In the genomic region with DNA sequence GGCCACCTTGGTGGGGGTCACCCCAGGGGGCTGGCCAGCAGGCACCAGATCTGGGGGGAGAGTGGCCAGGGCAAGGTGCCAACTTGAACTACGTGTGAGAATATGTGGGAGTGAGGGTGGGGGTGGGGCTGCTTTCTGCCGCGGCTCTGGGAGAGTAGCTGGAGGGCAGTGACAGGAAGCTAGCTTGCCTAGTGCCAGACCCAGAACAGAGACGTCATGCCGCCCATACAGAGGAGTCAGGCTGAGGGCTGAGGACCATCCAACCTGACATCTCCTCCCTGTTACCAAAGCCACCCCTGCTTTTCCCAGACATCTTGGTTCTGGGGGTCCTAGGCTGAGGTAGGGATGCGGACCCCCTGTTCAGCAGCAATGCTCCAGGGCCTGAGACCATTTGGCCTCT, we compare ENCODE assay signal across 20 mouse cellular contexts. TPM values are rescaled to one million over a fixed set of nuclear protein-coding genes. Genes with fewer than 3 reads are reported as not detected.
DNase-seq lines count a peak whose midpoint lies in the region; ATAC-seq lines count a peak whose summit lies in the region.
"Had no signal": no experiment of that assay in that cellular context is flagged by ENCODE, and none has a peak within 500 bp of the region (broad histone marks: within the 10 kb centered on the region; RNA-seq: fewer than 3 reads in every experiment).

No protein-coding gene starts in this region.

- no peak overlapping the region for H3K4me2 ChIP-seq in hindbrain, embryonic 13.5 days
- H3K4me2 ChIP-seq in hindbrain, embryonic 16.5 days (ENCODE audit: low read length): no peak overlapping the region
- no peak overlapping the region for H3K4me2 ChIP-seq in lung, embryonic 15.5 days
- no peak overlapping the region for H3K4me2 ChIP-seq in embryonic facial prominence, embryonic 13.5 days
- H3K4me2 ChIP-seq: embryonic facial prominence, embryonic 12.5 days; limb, embryonic 12.5 days; liver, embryonic 15.5 days; midbrain, embryonic 13.5 days; neural tube, embryonic 12.5 days had no signal

- H3K9ac ChIP-seq in hindbrain, embryonic 13.5 days: 0 out of 2 replicates have a peak overlapping the region, but pooled peaks have one; percentile 5
- H3K9ac ChIP-seq in hindbrain, embryonic 16.5 days (ENCODE audit: low read depth, low read length): no peak overlapping the region
- H3K9ac ChIP-seq in lung, embryonic 15.5 days: no peak overlapping the region
- H3K9ac ChIP-seq in embryonic facial prominence, embryonic 13.5 days: peak overlapping the region; percentile 36; the same call in 1 of the 2 replicates
- H3K9ac ChIP-seq: embryonic facial prominence, embryonic 12.5 days; limb, embryonic 12.5 days; liver, embryonic 15.5 days; midbrain, embryonic 13.5 days; neural tube, embryonic 12.5 days had no signal

- H3K4me3 ChIP-seq in hindbrain, embryonic 13.5 days: no peak overlapping the region
- no peak overlapping the region for H3K4me3 ChIP-seq in hindbrain, embryonic 16.5 days (ENCODE audit: low read length)
- H3K4me3 ChIP-seq in lung, embryonic 15.5 days: no peak overlapping the region
- H3K4me3 ChIP-seq in embryonic facial prominence, embryonic 13.5 days: no peak overlapping the region
- H3K4me3 ChIP-seq: embryonic facial prominence, embryonic 12.5 days; limb, embryonic 12.5 days; liver, embryonic 15.5 days; midbrain, embryonic 13.5 days; neural tube, embryonic 12.5 days had no signal

- H3K9me3 ChIP-seq in hindbrain, embryonic 13.5 days: no peaks in the 10 kb centered on the region
- no peaks in the 10 kb centered on the region for H3K9me3 ChIP-seq in hindbrain, embryonic 16.5 days (ENCODE audit: control insufficient read depth, low read length)
- H3K9me3 ChIP-seq in lung, embryonic 15.5 days: no peaks in the 10 kb centered on the region
- H3K9me3 ChIP-seq in embryonic facial prominence, embryonic 13.5 days: no peaks in the 10 kb centered on the region
- H3K9me3 ChIP-seq: embryonic facial prominence, embryonic 12.5 days; limb, embryonic 12.5 days; liver, embryonic 15.5 days; midbrain, embryonic 13.5 days; neural tube, embryonic 12.5 days had no signal

- H3K36me3 ChIP-seq in hindbrain, embryonic 13.5 days: peaks cover 31% of the 10 kb centered on the region
- peaks cover 17% of the 10 kb centered on the region for H3K36me3 ChIP-seq in hindbrain, embryonic 16.5 days (ENCODE audit: control insufficient read depth, insufficient read depth, low read length)
- H3K36me3 ChIP-seq in lung, embryonic 15.5 days: no peaks in the 10 kb centered on the region
- H3K36me3 ChIP-seq in embryonic facial prominence, embryonic 13.5 days: no peaks in the 10 kb centered on the region
- H3K36me3 ChIP-seq: embryonic facial prominence, embryonic 12.5 days; liver, embryonic 15.5 days had no signal

- 43% methylated on average over 6 of the region's 6 CpGs for WGBS in hindbrain, embryonic 13.5 days
- 31% methylated on average over 6 of the region's 6 CpGs for WGBS in hindbrain, embryonic 16.5 days
- 13% methylated on average over 6 of the region's 6 CpGs for WGBS in lung, embryonic 15.5 days
- WGBS in embryonic facial prominence, embryonic 13.5 days: 28% methylated on average over 6 of the region's 6 CpGs

- peaks cover 11% of the 10 kb centered on the region for H3K4me1 ChIP-seq in hindbrain, embryonic 13.5 days (replicated peaks)
- no peaks in the 10 kb centered on the region for H3K4me1 ChIP-seq in hindbrain, embryonic 16.5 days (ENCODE audit: control insufficient read depth, insufficient read depth, low read depth, low read length)
- peaks cover 18% of the 10 kb centered on the region for H3K4me1 ChIP-seq in lung, embryonic 15.5 days
- H3K4me1 ChIP-seq in embryonic facial prominence, embryonic 13.5 days: peaks cover 25% of the 10 kb centered on the region
- H3K4me1 ChIP-seq: liver, embryonic 15.5 days had no signal

- no peak for ATAC-seq in hindbrain, embryonic 13.5 days (ENCODE audit: low FRiP score)
- no peak for ATAC-seq in hindbrain, embryonic 16.5 days
- 0 out of 2 replicates have a peak, but pooled peaks have one; percentile 43 for ATAC-seq in lung, embryonic 15.5 days (ENCODE audit: borderline replicate concordance, extremely low read depth, low FRiP score, low TSS enrichment)
- no peak for ATAC-seq in embryonic facial prominence, embryonic 13.5 days (ENCODE audit: insufficient number of reproducible peaks, insufficient read depth, low FRiP score, low TSS enrichment, low read depth)
- no peak for ATAC-seq in inflammation-experienced regulatory T-cells, adult 6 months
- ATAC-seq: forebrain, embryonic 16.5 days; midbrain, embryonic 13.5 days; Patski had no signal

- DNase-seq in lung, postnatal 25 days (ENCODE audit: low spot score): no peak
- DNase-seq in MN1 (ENCODE audit: low spot score): peak; percentile 26
- DNase-seq: adrenal gland, adult 8-10 months; cerebellum, adult 8-10 months; gastrocnemius, postnatal 25 days; heart, postnatal 36 days; kidney, postnatal 10 days; thymus, postnatal 4 days had no signal

- peaks cover 10% of the 10 kb centered on the region; the same call in 1 of the 2 replicates for H3K27me3 ChIP-seq in hindbrain, embryonic 13.5 days
- H3K27me3 ChIP-seq in hindbrain, embryonic 16.5 days (replicated peaks; ENCODE audit: control insufficient read depth, insufficient read depth, low read length): no peaks in the 10 kb centered on the region
- no peaks in the 10 kb centered on the region for H3K27me3 ChIP-seq in lung, embryonic 15.5 days
- H3K27me3 ChIP-seq in embryonic facial prominence, embryonic 13.5 days: no peaks in the 10 kb centered on the region

- H3K27ac ChIP-seq in hindbrain, embryonic 13.5 days: no peak overlapping the region
- H3K27ac ChIP-seq in hindbrain, embryonic 16.5 days (ENCODE audit: low read depth, low read length): no peak overlapping the region
- no peak overlapping the region for H3K27ac ChIP-seq in lung, embryonic 15.5 days
- H3K27ac ChIP-seq in embryonic facial prominence, embryonic 13.5 days: no peak overlapping the region; the same call in 1 of the 2 replicates
- H3K27ac ChIP-seq: embryonic facial prominence, embryonic 12.5 days; limb, embryonic 12.5 days; liver, embryonic 15.5 days; midbrain, embryonic 13.5 days; neural tube, embryonic 12.5 days had no signal

RNA-seq across cellular contexts. Expression of gene Myrf, which starts 6.6 kb away (rescaled TPM):
- 0.44 and 0.50 TPM in 2 replicates for polyA plus RNA-seq in hindbrain, embryonic 13.5 days (2015; fragmentation: Nextera tagmentation; extraction: Ambion mirVana)
- 0.95 and 1.1 TPM in 2 replicates for polyA plus RNA-seq in hindbrain, embryonic 16.5 days (2015; fragmentation: Nextera tagmentation; extraction: Ambion mirVana)
- 5.6 and 6.5 TPM in 2 replicates for polyA plus RNA-seq in lung, embryonic 15.5 days (2015; fragmentation: Nextera tagmentation; extraction: Ambion mirVana)
- 0.91 and 1.4 TPM in 2 replicates for polyA plus RNA-seq in embryonic facial prominence, embryonic 13.5 days (2015; fragmentation: Nextera tagmentation; extraction: Ambion mirVana)
- polyA plus RNA-seq in inflammation-experienced regulatory T-cells, adult 6 months (2017; shearing (Covaris generic)): not detected

RNA-seq across cellular contexts. Expression of gene Fen1, which starts 43.2 kb away (rescaled TPM):
- polyA plus RNA-seq in hindbrain, embryonic 13.5 days (2015; fragmentation: Nextera tagmentation; extraction: Ambion mirVana): 34.4 and 34.9 TPM in 2 replicates
- polyA plus RNA-seq in hindbrain, embryonic 16.5 days (2015; fragmentation: Nextera tagmentation; extraction: Ambion mirVana): 27.6 and 29.4 TPM in 2 replicates
- polyA plus RNA-seq in lung, embryonic 15.5 days (2015; fragmentation: Nextera tagmentation; extraction: Ambion mirVana): 119 and 120 TPM in 2 replicates
- polyA plus RNA-seq in embryonic facial prominence, embryonic 13.5 days (2015; fragmentation: Nextera tagmentation; extraction: Ambion mirVana): 69.3 and 88.1 TPM in 2 replicates
- polyA plus RNA-seq in inflammation-experienced regulatory T-cells, adult 6 months (2017; shearing (Covaris generic)): 100 to 1,000 TPM in 1 of 3 experiments, 10 to 100 TPM in 2; 51.3 to 106 (median 64.4) TPM

RNA-seq across cellular contexts. Expression of gene Tmem258, which starts 43.4 kb away (rescaled TPM):
- polyA plus RNA-seq in hindbrain, embryonic 13.5 days (2015; fragmentation: Nextera tagmentation; extraction: Ambion mirVana): 386 and 403 TPM in 2 replicates
- polyA plus RNA-seq in hindbrain, embryonic 16.5 days (2015; fragmentation: Nextera tagmentation; extraction: Ambion mirVana): 281 and 311 TPM in 2 replicates
- polyA plus RNA-seq in lung, embryonic 15.5 days (2015; fragmentation: Nextera tagmentation; extraction: Ambion mirVana): 440 and 459 TPM in 2 replicates
- polyA plus RNA-seq in embryonic facial prominence, embryonic 13.5 days (2015; fragmentation: Nextera tagmentation; extraction: Ambion mirVana): 485 and 486 TPM in 2 replicates
- 100 to 1,000 TPM; 337 to 380 (median 368) TPM for polyA plus RNA-seq in inflammation-experienced regulatory T-cells, adult 6 months (2017; shearing (Covaris generic))

RNA-seq across cellular contexts. Expression of gene Dagla, which starts 57.5 kb away (rescaled TPM):
- 6.1 and 6.3 TPM in 2 replicates for polyA plus RNA-seq in hindbrain, embryonic 13.5 days (2015; fragmentation: Nextera tagmentation; extraction: Ambion mirVana)
- 11.5 and 14.3 TPM in 2 replicates for polyA plus RNA-seq in hindbrain, embryonic 16.5 days (2015; fragmentation: Nextera tagmentation; extraction: Ambion mirVana)
- polyA plus RNA-seq in lung, embryonic 15.5 days (2015; fragmentation: Nextera tagmentation; extraction: Ambion mirVana): 3.1 and 3.2 TPM in 2 replicates
- 2.2 and 2.4 TPM in 2 replicates for polyA plus RNA-seq in embryonic facial prominence, embryonic 13.5 days (2015; fragmentation: Nextera tagmentation; extraction: Ambion mirVana)
- polyA plus RNA-seq in inflammation-experienced regulatory T-cells, adult 6 months (2017; shearing (Covaris generic)): under 1 TPM in 1 of 3 experiments, not detected in 2; 0.11 TPM

Comparison
In these comparisons a context has a peak if more than half of its experiments do, and no peak if none do; other contexts are left out.
1. H3K9ac ChIP-seq: peak in hindbrain, embryonic 13.5 days (single experiment) and embryonic facial prominence, embryonic 13.5 days (single experiment); none in hindbrain, embryonic 16.5 days (single experiment) and lung, embryonic 15.5 days (single experiment).